Mouse (Mus musculus) spleen, adult 2 months (tissue): ENCODE measurements around the gene Sod2.
"Not testable (repeated sequence)": the region's sequence is repeated elsewhere in the genome, so short reads cannot be mapped to it uniquely, and the experiment has no call there.

Experiments used
- CTCF ChIP-seq: fragments of 200-500 bp; IDR thresholded peaks from 2 replicates; pipeline ENCODE4 v1.5.1; 2011; ENCODE audit warnings: mild to moderate bottlenecking, inconsistent platforms; ENCODE audit not compliant: insufficient read depth, insufficient read length, insufficient replicate concordance; ENCODE audit errors: extremely low read depth
- POLR2A ChIP-seq: fragments of 200-500 bp; IDR thresholded peaks from 2 replicates; pipeline ENCODE4 v1.6.1; 2011; ENCODE audit warnings: low read depth, low read length, inconsistent platforms

DNA sequence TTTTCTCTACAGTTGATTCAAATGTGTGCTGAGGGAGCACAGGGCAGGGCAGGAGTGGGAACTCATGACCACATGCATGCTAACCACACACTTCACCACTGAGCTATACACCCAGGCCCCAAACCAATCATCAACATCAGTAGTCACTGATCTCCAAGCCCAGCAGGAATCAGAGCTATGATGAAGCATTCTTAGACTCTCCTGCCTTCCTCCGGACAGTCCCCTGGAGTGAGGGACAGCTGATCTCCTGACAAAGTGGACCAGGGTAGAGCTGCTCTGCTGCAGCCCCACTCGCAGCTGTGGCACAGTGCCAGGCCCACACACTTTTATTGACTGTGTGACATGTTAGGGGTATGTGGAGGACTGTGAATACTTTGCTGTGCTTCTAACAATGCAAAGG lies 47.3 kb upstream of the Sod2 start:
- not testable (repeated sequence) for TF ChIP-seq CTCF, POLR2A
